Mouse (Mus musculus): Measurements from ENCODE around the gene Fkbp15. TPM values are rescaled to one million over a fixed set of nuclear protein-coding genes. Genes with fewer than 3 reads are reported as not detected.

Fkbp15 gene
- polyA plus RNA-seq, 1 experiment from 2014 or later, result 24.0 TPM

- 80% methylated on average over 4 of the region's 4 CpGs for WGBS
- Histone ChIP-seq H3K9ac (replicated peaks) (no peak overlapping the region), H3K4me1 (replicated peaks) (no peaks in the 10 kb centered on the region), H3K36me3 (peaks cover 69% of the 10 kb centered on the region), H3K27me3 (no peaks in the 10 kb centered on the region), H3K4me3 (replicated peaks) (no peak overlapping the region), H3K4me2 (replicated peaks) (no peak overlapping the region), H3K27ac (no peak overlapping the region), H3K9me3 (no peaks in the 10 kb centered on the region)
- no peak for ATAC-seq
These were observed 53.5 kb downstream of the Fkbp15 start for GRCm38 (mm10) chr4:62306840-62307239.

- 88% methylated on average over 1 of the region's 1 CpGs for WGBS
These were observed 54.0 kb downstream of the Fkbp15 start for GRCm38 (mm10) chr4:62306301-62306700.

GRCm38 (mm10) chr4:62303288-62303687, 57.1 kb downstream of the Fkbp15 start:
- Histone ChIP-seq H3K9ac (replicated peaks) (no peak overlapping the region), H3K36me3 (peaks cover 89% of the 10 kb centered on the region), H3K4me3 (replicated peaks) (no peak overlapping the region), H3K4me2 (replicated peaks) (no peak overlapping the region), H3K27me3 (no peaks in the 10 kb centered on the region), H3K4me1 (replicated peaks) (no peaks in the 10 kb centered on the region), H3K27ac (no peak overlapping the region), H3K9me3 (no peaks in the 10 kb centered on the region)
- WGBS, result 89% methylated on average over 1 of the region's 1 CpGs
- no peak for ATAC-seq

More at GRCm38 (mm10) chr4:62306301-62306700, 54.0 kb downstream of the Fkbp15 start:
- Histone ChIP-seq H3K9me3 (no peaks in the 10 kb centered on the region), H3K9ac (replicated peaks) (no peak overlapping the region), H3K4me2 (replicated peaks) (no peak overlapping the region), H3K36me3 (peaks cover 70% of the 10 kb centered on the region), H3K4me1 (replicated peaks) (no peaks in the 10 kb centered on the region), H3K27ac (no peak overlapping the region), H3K4me3 (replicated peaks) (no peak overlapping the region), H3K27me3 (no peaks in the 10 kb centered on the region)
- ATAC-seq, result no peak

GRCm38 (mm10) chr4:62302795-62303194, 57.6 kb downstream of the Fkbp15 start:
- Histone ChIP-seq H3K4me2 (replicated peaks) (no peak overlapping the region), H3K36me3 (peaks cover 92% of the 10 kb centered on the region), H3K27me3 (no peaks in the 10 kb centered on the region), H3K9ac (replicated peaks) (no peak overlapping the region), H3K4me1 (replicated peaks) (no peaks in the 10 kb centered on the region), H3K9me3 (no peaks in the 10 kb centered on the region), H3K27ac (no peak overlapping the region), H3K4me3 (replicated peaks) (no peak overlapping the region)
- 53% methylated on average over 2 of the region's 2 CpGs for WGBS
- ATAC-seq, result no peak

- Histone ChIP-seq H3K27me3 (no peaks in the 10 kb centered on the region), H3K4me2 (replicated peaks) (no peak overlapping the region), H3K9me3 (no peaks in the 10 kb centered on the region), H3K36me3 (peaks cover 89% of the 10 kb centered on the region), H3K9ac (replicated peaks) (no peak overlapping the region), H3K4me1 (replicated peaks) (no peaks in the 10 kb centered on the region), H3K4me3 (replicated peaks) (no peak overlapping the region), H3K27ac (no peak overlapping the region)
- ATAC-seq, result no peak
- WGBS, result 96% methylated on average over 2 of the region's 2 CpGs
These were observed 60.3 kb downstream of the Fkbp15 start for GRCm38 (mm10) chr4:62300001-62300400.

GRCm38 (mm10) chr4:62297280-62298130, 62.8 kb downstream of the Fkbp15 start:
- H3K4me1 ChIP-seq (replicated peaks), result 0 out of 2 replicates have a peak, but pooled peaks cover 5% of the 10 kb centered on the region
- H3K4me2 ChIP-seq (replicated peaks), result no peak overlapping the region
- no peak overlapping the region for H3K9ac ChIP-seq (replicated peaks)
- H3K4me3 ChIP-seq (replicated peaks), result no peak overlapping the region
- H3K27ac ChIP-seq, result no peak overlapping the region
- no peak for ATAC-seq
- peaks cover 64% of the 10 kb centered on the region for H3K36me3 ChIP-seq
- H3K27me3 ChIP-seq, result no peaks in the 10 kb centered on the region
- WGBS, result 86% methylated on average over 3 of the region's 3 CpGs
- no peaks in the 10 kb centered on the region for H3K9me3 ChIP-seq

GRCm38 (mm10) chr4:62294741-62295140, 65.6 kb downstream of the Fkbp15 start:
- Histone ChIP-seq H3K36me3 (peaks cover 43% of the 10 kb centered on the region), H3K27me3 (no peaks in the 10 kb centered on the region), H3K4me1 (replicated peaks) (0 out of 2 replicates have a peak, but pooled peaks cover 10% of the 10 kb centered on the region), H3K9me3 (no peaks in the 10 kb centered on the region), H3K9ac (replicated peaks) (no peak overlapping the region), H3K4me3 (replicated peaks) (no peak overlapping the region), H3K4me2 (replicated peaks) (no peak overlapping the region), H3K27ac (no peak overlapping the region)
- no peak for ATAC-seq
- 84% methylated on average over 1 of the region's 1 CpGs for WGBS

- ATAC-seq, result no peak
- Histone ChIP-seq H3K27me3 (no peaks in the 10 kb centered on the region), H3K9me3 (no peaks in the 10 kb centered on the region), H3K36me3 (peaks cover 30% of the 10 kb centered on the region), H3K4me2 (replicated peaks) (no peak overlapping the region), H3K9ac (replicated peaks) (no peak overlapping the region), H3K4me1 (replicated peaks) (0 out of 2 replicates have a peak, but pooled peaks cover 10% of the 10 kb centered on the region), H3K27ac (no peak overlapping the region), H3K4me3 (replicated peaks) (no peak overlapping the region)
- 71% methylated on average over 10 of the region's 10 CpGs for WGBS
These were observed 67.0 kb downstream of the Fkbp15 start for GRCm38 (mm10) chr4:62293219-62293861.

GRCm38 (mm10) chr4:62292461-62293180, 67.7 kb downstream of the Fkbp15 start:
- H3K9me3 ChIP-seq, result no peaks in the 10 kb centered on the region
- H3K4me1 ChIP-seq (replicated peaks), result peaks cover 15% of the 10 kb centered on the region
- H3K4me3 ChIP-seq (replicated peaks), result no peak overlapping the region
- peaks cover 23% of the 10 kb centered on the region for H3K36me3 ChIP-seq
- no peaks in the 10 kb centered on the region for H3K27me3 ChIP-seq
- H3K9ac ChIP-seq (replicated peaks), result no peak overlapping the region
- H3K4me2 ChIP-seq (replicated peaks), result no peak overlapping the region
- H3K27ac ChIP-seq, result no peak overlapping the region
- no peak for ATAC-seq
- 68% methylated on average over 8 of the region's 8 CpGs for whole genome bisulfite sequencing

GRCm38 (mm10) chr4:62290816-62291505, 69.4 kb downstream of the Fkbp15 start:
- H3K36me3 ChIP-seq, result peaks cover 7% of the 10 kb centered on the region
- no peak overlapping the region for H3K4me3 ChIP-seq (replicated peaks)
- H3K4me2 ChIP-seq (replicated peaks), result no peak overlapping the region
- ATAC-seq, result no peak
- no peaks in the 10 kb centered on the region for H3K27me3 ChIP-seq
- no peaks in the 10 kb centered on the region for H3K9me3 ChIP-seq
- H3K27ac ChIP-seq, result no peak overlapping the region
- H3K9ac ChIP-seq (replicated peaks), result no peak overlapping the region
- H3K4me1 ChIP-seq (replicated peaks), result peaks cover 23% of the 10 kb centered on the region
- WGBS, result 92% methylated on average over 9 of the region's 9 CpGs

GRCm38 (mm10) chr4:62289226-62289625, 71.1 kb downstream of the Fkbp15 start:
- 0 out of 2 replicates have a peak, but pooled peaks cover 2% of the 10 kb centered on the region for H3K36me3 ChIP-seq
- WGBS, result 93% methylated on average over 7 of the region's 7 CpGs
- H3K9ac ChIP-seq (replicated peaks), result no peak overlapping the region
- no peak overlapping the region for H3K4me3 ChIP-seq (replicated peaks)
- no peak overlapping the region for H3K4me2 ChIP-seq (replicated peaks)
- H3K9me3 ChIP-seq, result no peaks in the 10 kb centered on the region
- no peak overlapping the region for H3K27ac ChIP-seq
- H3K4me1 ChIP-seq (replicated peaks), result peaks cover 23% of the 10 kb centered on the region
- ATAC-seq, result no peak
- no peaks in the 10 kb centered on the region for H3K27me3 ChIP-seq
